Mouse (Mus musculus): Measurements from ENCODE around the gene Stk40.

Gene Stk40

DNA sequence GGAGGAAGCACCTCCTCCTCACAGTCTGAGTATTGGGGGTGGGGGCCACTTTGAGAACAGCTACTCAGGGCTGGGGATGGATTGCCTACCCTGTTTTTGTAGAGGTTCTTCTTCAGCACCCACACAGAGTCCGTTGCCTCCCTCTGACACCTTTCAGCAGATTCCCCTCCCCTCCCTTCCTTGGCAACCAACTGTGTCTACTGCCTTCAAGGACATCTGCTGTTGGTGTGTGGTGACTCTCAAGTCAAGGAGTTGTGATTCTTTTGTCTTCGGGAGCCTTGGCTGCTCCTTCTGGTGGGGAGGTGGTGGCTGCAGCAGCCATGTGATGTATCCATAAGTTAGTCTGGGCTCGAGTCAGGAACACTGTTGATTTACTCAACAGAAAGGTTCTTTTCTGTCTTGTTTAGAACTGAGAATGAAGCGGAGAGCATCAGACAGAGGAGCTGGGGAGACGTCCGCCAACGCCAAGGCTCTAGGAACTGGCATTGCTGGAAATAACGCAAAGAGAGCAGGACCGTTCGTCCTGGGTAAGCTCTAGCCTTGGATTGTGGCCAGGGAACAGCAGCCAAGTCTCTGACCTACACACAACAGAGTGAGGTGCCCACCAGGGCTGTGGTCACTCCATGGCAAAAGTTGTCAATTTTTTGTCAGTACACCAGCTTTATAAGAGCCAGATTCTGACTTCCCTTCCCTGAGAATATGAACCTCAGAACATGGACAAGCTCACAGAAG is 19.7 kb downstream of the Stk40 start:
- DNase-seq (ENCODE audit: low spot score in 2 of 2): no peak

GRCm38 (mm10) chr4:126130502-126130901 is 26.7 kb downstream of the Stk40 start:
- DNase-seq (ENCODE audit: low spot score in 2 of 2): no peak

- DNase-seq (ENCODE audit: low spot score in 2 of 2): no peak
Observed at GRCm38 (mm10) chr4:126131290-126132121, 27.7 kb downstream of the Stk40 start.

DNA sequence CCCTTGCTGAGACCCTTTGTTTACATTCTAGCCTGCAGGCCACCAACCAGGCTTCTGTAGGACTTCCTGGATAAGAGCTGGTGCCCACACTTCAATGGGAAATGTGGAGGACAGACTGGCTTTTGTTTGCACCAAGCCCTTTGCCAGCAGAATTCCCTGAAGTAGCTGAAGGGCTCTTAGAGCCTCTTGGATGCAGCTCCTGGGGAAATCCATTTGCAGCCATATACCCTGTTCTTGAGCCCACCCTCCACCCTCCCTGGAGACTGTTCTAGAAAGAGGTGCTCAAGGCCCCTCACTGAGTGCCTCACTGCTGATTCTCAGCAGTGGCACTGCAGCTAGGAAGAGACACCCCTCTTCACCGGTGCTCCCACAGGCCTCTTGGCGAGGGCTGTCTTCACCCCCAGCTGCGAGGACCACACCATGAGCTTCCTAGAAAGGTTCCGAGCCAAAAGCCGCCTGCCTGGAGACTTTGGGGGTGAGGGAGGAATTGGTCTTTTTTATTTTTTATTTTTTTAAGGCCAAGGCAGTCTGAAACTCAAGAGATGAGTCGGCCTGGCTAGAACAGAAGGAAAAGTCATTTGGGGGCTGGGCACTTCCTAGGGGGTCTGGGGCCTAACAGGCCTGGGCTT is 29.0 kb downstream of the Stk40 start:
- no peak for DNase-seq (ENCODE audit: low spot score in 2 of 2)

- no peak for DNase-seq (ENCODE audit: low spot score in 2 of 2)
Observed at GRCm38 (mm10) chr4:126134236-126134635, 30.5 kb downstream of the Stk40 start.

- DNase-seq (ENCODE audit: low spot score in 2 of 2): no peak
Observed at GRCm38 (mm10) chr4:126134639-126135038, 30.9 kb downstream of the Stk40 start.

DNA sequence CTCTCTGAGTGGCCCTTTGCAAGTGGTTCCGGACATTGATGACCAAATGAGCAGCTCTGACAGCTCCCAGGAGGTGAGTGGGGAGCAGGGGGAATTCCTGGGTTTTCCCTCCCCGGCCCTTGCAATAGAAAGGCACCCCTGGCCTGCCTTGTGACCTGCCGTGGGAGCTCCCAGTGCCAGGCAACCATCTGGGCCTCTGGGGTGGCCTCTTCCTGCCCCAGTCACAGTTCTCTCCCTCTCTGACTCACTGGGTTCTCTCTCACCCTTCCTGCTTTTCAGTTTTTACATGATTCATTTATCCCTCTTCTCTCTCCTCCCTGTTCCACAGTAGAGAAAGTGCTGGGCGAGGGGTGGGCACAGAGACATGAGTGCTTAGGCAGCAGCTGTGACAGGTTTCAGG is 34.0 kb downstream of the Stk40 start:
- DNase-seq (ENCODE audit: low spot score in 2 of 2): no peak

DNA sequence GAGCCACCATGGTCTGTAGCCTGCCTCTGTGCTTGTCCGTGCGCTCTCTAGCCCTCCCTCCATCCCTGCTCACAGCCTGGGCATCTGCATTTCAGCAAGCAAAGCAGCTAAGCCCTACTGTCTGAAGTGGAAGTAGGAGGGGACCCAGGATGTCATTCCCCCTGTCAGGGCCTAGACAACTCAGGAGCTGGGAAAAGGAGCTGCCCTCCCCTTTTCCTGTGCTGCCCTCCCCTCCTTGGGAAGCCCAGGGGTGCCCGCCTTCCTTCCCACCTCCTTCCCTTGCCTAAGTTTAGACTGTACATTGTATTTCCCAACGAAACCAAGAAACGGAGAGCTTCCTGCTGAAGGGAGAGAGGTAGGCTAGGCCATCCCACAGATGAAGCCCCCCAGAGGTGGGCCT is 37.3 kb downstream of the Stk40 start:
- no peak for DNase-seq (ENCODE audit: low spot score in 2 of 2)

DNA sequence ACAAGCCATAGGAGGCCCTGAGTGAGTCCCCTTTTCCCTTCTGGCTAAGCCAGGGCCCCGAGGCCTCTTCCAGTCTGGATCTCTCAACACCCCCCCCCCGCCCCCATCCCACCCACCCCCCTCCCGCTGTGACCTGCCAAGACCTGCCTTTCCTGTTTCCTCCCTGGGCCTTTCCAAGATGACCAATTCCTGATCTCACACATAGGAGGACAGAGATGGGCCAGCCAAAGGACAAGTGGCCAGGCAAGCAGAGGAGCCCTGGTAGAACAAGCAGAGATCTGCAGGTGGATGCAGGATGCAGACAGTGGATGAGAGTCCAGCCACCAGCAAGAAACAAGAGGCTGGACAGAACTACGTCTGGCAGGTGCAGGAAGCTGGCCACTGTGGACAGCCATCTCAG is 41.6 kb downstream of the Stk40 start:
- DNase-seq (ENCODE audit: low spot score in 2 of 2): no peak

GRCm38 (mm10) chr4:126146974-126147532 is 43.3 kb downstream of the Stk40 start:
- DNase-seq (ENCODE audit: low spot score in 2 of 2): no peak

GRCm38 (mm10) chr4:126147533-126148160 is 43.9 kb downstream of the Stk40 start, which contains the start of gene Eva1b:
Eva1b (plus strand) TSS chr4:126147744.
- no peak for DNase-seq (ENCODE audit: low spot score in 2 of 2)

GRCm38 (mm10) chr4:126148161-126148961 is 44.6 kb downstream of the Stk40 start:
- DNase-seq (ENCODE audit: low spot score in 2 of 2): no peak

DNA sequence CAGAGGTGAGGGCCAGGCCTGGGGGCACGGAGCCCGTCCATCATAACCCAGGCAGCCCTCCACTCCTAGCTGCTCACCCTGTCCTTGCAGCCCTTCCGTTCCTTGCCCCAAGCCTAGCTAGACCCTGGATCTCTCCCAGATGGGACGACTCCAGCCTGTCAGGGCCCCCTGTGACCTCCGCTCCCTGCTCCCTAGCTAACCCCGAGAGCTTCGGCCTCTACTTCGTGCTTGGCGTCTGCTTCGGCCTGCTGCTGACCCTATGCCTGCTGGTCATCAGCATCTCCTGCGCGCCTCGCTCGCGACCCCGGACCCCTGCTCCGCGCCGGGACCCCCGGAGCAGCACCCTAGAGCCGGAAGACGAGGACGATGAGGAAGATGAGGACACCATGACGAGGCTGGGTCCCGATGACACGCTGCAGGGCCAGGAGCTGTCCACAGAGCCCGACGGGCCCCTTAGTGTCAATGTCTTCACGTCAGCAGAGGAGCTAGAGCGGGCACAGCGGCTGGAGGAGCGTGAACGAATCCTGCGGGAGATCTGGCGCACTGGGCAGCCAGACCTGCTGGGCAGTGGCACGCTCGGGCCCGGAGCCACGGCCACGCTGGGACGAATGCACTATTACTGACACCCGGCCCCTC is 45.4 kb downstream of the Stk40 start:
- no peak for DNase-seq (ENCODE audit: low spot score in 2 of 2)

- DNase-seq (ENCODE audit: low spot score in 2 of 2): no peak
Observed at GRCm38 (mm10) chr4:126149798-126150197, 46.0 kb downstream of the Stk40 start.

- no peak for DNase-seq (ENCODE audit: low spot score in 2 of 2)
Observed at GRCm38 (mm10) chr4:126150297-126150948, 46.7 kb downstream of the Stk40 start.

DNA sequence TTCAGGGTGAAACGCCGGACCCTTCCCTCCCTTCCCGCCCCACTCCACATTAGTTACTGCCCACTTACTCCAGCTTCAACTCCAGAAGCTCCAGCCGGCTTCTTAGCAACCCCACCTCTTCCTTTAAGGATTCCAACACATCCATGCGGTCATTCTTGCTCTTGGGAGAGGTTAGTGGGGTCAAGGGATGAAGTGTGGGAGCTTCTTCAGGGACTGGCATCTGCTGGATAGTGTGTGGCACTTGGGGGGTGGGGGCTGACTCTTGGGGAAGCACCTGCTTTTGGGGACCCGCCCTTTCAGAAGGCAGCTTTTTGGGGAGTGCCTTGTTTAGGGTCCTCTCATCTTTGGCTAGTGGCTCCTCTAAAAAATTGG is 47.2 kb downstream of the Stk40 start:
- no peak for DNase-seq (ENCODE audit: low spot score in 2 of 2)

- DNase-seq (ENCODE audit: low spot score in 2 of 2): no peak
Observed at GRCm38 (mm10) chr4:126151701-126152440, 48.1 kb downstream of the Stk40 start.

DNA sequence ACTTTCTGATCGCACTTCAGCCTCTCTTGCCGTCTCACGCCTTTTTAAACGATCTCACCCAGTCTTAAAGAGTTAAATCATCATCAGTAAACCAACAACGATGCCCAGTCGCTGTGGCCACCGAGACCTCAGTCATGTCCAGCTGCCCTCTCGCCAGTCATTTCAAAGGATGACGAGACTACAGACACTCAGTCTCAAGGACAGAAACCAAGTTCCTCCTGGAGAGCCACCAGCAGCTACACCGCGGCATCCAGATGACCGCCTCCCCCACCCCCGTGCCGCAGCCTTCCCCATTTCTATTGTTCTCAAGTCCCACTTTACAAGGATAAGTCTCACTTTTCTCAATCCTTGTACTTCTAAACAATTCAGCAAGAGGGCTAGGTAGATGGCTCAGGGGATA is 49.1 kb downstream of the Stk40 start:
- DNase-seq (ENCODE audit: low spot score in 2 of 2): no peak

DNA sequence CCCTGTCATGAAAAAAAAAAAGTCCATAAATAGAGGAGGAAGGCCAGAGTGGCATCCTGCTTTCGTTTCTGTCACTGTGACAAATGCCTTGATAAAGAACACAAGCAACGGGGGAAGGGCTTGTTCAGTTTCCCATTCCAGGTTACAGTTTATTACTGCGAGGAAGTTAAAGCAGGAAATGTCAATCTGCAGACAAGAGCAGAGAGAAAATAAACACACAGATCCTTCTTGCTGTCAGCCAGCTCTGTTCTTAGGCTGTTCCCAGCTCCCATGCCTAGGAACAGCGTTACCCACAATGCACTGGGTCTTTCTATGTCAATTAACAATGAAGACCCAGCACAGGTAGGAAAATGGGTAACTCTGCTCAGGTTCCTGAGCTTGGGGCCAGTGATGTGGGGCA is 51.4 kb downstream of the Stk40 start:
- no peak for DNase-seq (ENCODE audit: low spot score in 2 of 2)

All from spleen, postnatal 14 days (tissue).